Mouse (Mus musculus): Measurements from ENCODE around the gene Pacsin3. TPM values are rescaled to one million over a fixed set of nuclear protein-coding genes. Genes with fewer than 3 reads are reported as not detected.

The Pacsin3 gene
- polyA plus RNA-seq, 1 experiment from 2014 or later: 28.9 TPM

- 13% methylated on average over 7 of the region's 7 CpGs for WGBS
- Histone ChIP-seq H3K4me2 (ENCODE audit: low read depth, low read length, severe bottlenecking) (no peak overlapping the region), H3K27me3 (ENCODE audit: control insufficient read depth, insufficient read depth, low read length) (no peaks in the 10 kb centered on the region), H3K4me3 (ENCODE audit: low read depth, low read length) (no peak overlapping the region), H3K36me3 (ENCODE audit: control insufficient read depth, insufficient read depth, low read length) (no peaks in the 10 kb centered on the region), H3K4me1 (replicated peaks; ENCODE audit: control insufficient read depth, insufficient read depth, low read length) (no peaks in the 10 kb centered on the region), H3K9ac (ENCODE audit: low read length) (no peak overlapping the region), H3K9me3 (ENCODE audit: control insufficient read depth, low read length) (no peaks in the 10 kb centered on the region), H3K27ac (ENCODE audit: low read depth, low read length) (no peak overlapping the region)
- peak; percentile 85 for DNase-seq (ENCODE audit: low spot score)
- peak; percentile 44 for ATAC-seq (replicated peaks; ENCODE audit: low FRiP score)
These were observed 30.2 kb downstream of the Pacsin3 start for GRCm38 (mm10) chr2:91285885-91286505.

GRCm38 (mm10) chr2:91287563-91287962 is 31.8 kb downstream of the Pacsin3 start:
- Histone ChIP-seq H3K36me3 (ENCODE audit: control insufficient read depth, insufficient read depth, low read length) (no peaks in the 10 kb centered on the region), H3K9ac (ENCODE audit: low read length) (no peak overlapping the region), H3K4me1 (replicated peaks; ENCODE audit: control insufficient read depth, insufficient read depth, low read length) (no peaks in the 10 kb centered on the region), H3K27me3 (ENCODE audit: control insufficient read depth, insufficient read depth, low read length) (no peaks in the 10 kb centered on the region), H3K4me3 (ENCODE audit: low read depth, low read length) (no peak overlapping the region), H3K27ac (ENCODE audit: low read depth, low read length) (no peak overlapping the region), H3K4me2 (ENCODE audit: low read depth, low read length, severe bottlenecking) (no peak overlapping the region), H3K9me3 (ENCODE audit: control insufficient read depth, low read length) (no peaks in the 10 kb centered on the region)
- DNase-seq (ENCODE audit: low spot score) (no peak), ATAC-seq (replicated peaks; ENCODE audit: low FRiP score) (no peak)
- 77% methylated on average over 6 of the region's 6 CpGs for WGBS

- H3K4me3 ChIP-seq (ENCODE audit: low read depth, low read length): no peak overlapping the region
- no peaks in the 10 kb centered on the region for H3K36me3 ChIP-seq (ENCODE audit: control insufficient read depth, insufficient read depth, low read length)
- no peaks in the 10 kb centered on the region for H3K4me1 ChIP-seq (replicated peaks; ENCODE audit: control insufficient read depth, insufficient read depth, low read length)
- DNase-seq (ENCODE audit: low spot score) (no peak), ATAC-seq (replicated peaks; ENCODE audit: low FRiP score) (no peak)
- WGBS: 90% methylated on average over 12 of the region's 12 CpGs
- no peaks in the 10 kb centered on the region for H3K27me3 ChIP-seq (ENCODE audit: control insufficient read depth, insufficient read depth, low read length)
- no peak overlapping the region for H3K4me2 ChIP-seq (ENCODE audit: low read depth, low read length, severe bottlenecking)
- no peak overlapping the region for H3K27ac ChIP-seq (ENCODE audit: low read depth, low read length)
- H3K9me3 ChIP-seq (ENCODE audit: control insufficient read depth, low read length): no peaks in the 10 kb centered on the region
- H3K9ac ChIP-seq (ENCODE audit: low read length): no peak overlapping the region
These were observed 35.6 kb downstream of the Pacsin3 start for GRCm38 (mm10) chr2:91291197-91292007.

- H3K27me3 ChIP-seq (ENCODE audit: control insufficient read depth, insufficient read depth, low read length): no peaks in the 10 kb centered on the region
- no peaks in the 10 kb centered on the region for H3K36me3 ChIP-seq (ENCODE audit: control insufficient read depth, insufficient read depth, low read length)
- H3K27ac ChIP-seq (ENCODE audit: low read depth, low read length): no peak overlapping the region
- H3K9me3 ChIP-seq (ENCODE audit: control insufficient read depth, low read length): no peaks in the 10 kb centered on the region
- H3K4me3 ChIP-seq (ENCODE audit: low read depth, low read length): no peak overlapping the region
- ATAC-seq (replicated peaks; ENCODE audit: low FRiP score) (no peak), DNase-seq (ENCODE audit: low spot score) (no peak)
- WGBS: 89% methylated on average over 3 of the region's 3 CpGs
- no peaks in the 10 kb centered on the region for H3K4me1 ChIP-seq (replicated peaks; ENCODE audit: control insufficient read depth, insufficient read depth, low read length)
- no peak overlapping the region for H3K9ac ChIP-seq (ENCODE audit: low read length)
- H3K4me2 ChIP-seq (ENCODE audit: low read depth, low read length, severe bottlenecking): no peak overlapping the region
These were observed 38.5 kb downstream of the Pacsin3 start for GRCm38 (mm10) chr2:91294226-91294625.

GRCm38 (mm10) chr2:91295895-91296294 is 40.1 kb downstream of the Pacsin3 start:
- H3K4me3 ChIP-seq (ENCODE audit: low read depth, low read length): no peak overlapping the region
- H3K9ac ChIP-seq (ENCODE audit: low read length): no peak overlapping the region
- H3K9me3 ChIP-seq (ENCODE audit: control insufficient read depth, low read length): no peaks in the 10 kb centered on the region
- WGBS: 86% methylated on average over 5 of the region's 5 CpGs
- DNase-seq (ENCODE audit: low spot score) (no peak), ATAC-seq (replicated peaks; ENCODE audit: low FRiP score) (no peak)
- H3K4me2 ChIP-seq (ENCODE audit: low read depth, low read length, severe bottlenecking): no peak overlapping the region
- H3K4me1 ChIP-seq (replicated peaks; ENCODE audit: control insufficient read depth, insufficient read depth, low read length): no peaks in the 10 kb centered on the region
- no peaks in the 10 kb centered on the region for H3K27me3 ChIP-seq (ENCODE audit: control insufficient read depth, insufficient read depth, low read length)
- no peak overlapping the region for H3K27ac ChIP-seq (ENCODE audit: low read depth, low read length)
- no peaks in the 10 kb centered on the region for H3K36me3 ChIP-seq (ENCODE audit: control insufficient read depth, insufficient read depth, low read length)

GRCm38 (mm10) chr2:91299156-91299555 is 43.4 kb downstream of the Pacsin3 start:
- DNase-seq (ENCODE audit: low spot score) (no peak), ATAC-seq (replicated peaks; ENCODE audit: low FRiP score) (no peak)
- H3K27me3 ChIP-seq (ENCODE audit: control insufficient read depth, insufficient read depth, low read length): no peaks in the 10 kb centered on the region
- no peaks in the 10 kb centered on the region for H3K9me3 ChIP-seq (ENCODE audit: control insufficient read depth, low read length)
- no peak overlapping the region for H3K27ac ChIP-seq (ENCODE audit: low read depth, low read length)
- 56% methylated on average over 3 of the region's 3 CpGs for WGBS
- no peak overlapping the region for H3K4me3 ChIP-seq (ENCODE audit: low read depth, low read length)
- H3K36me3 ChIP-seq (ENCODE audit: control insufficient read depth, insufficient read depth, low read length): no peaks in the 10 kb centered on the region
- no peak overlapping the region for H3K4me2 ChIP-seq (ENCODE audit: low read depth, low read length, severe bottlenecking)
- no peak overlapping the region for H3K9ac ChIP-seq (ENCODE audit: low read length)
- no peaks in the 10 kb centered on the region for H3K4me1 ChIP-seq (replicated peaks; ENCODE audit: control insufficient read depth, insufficient read depth, low read length)

- WGBS: 92% methylated on average over 2 of the region's 2 CpGs
- H3K4me1 ChIP-seq (replicated peaks; ENCODE audit: control insufficient read depth, insufficient read depth, low read length): no peaks in the 10 kb centered on the region
- H3K9me3 ChIP-seq (ENCODE audit: control insufficient read depth, low read length): no peaks in the 10 kb centered on the region
- H3K4me3 ChIP-seq (ENCODE audit: low read depth, low read length): no peak overlapping the region
- no peak for ATAC-seq (replicated peaks; ENCODE audit: low FRiP score)
- no peaks in the 10 kb centered on the region for H3K27me3 ChIP-seq (ENCODE audit: control insufficient read depth, insufficient read depth, low read length)
- DNase-seq (ENCODE audit: low spot score): no peak
- H3K27ac ChIP-seq (ENCODE audit: low read depth, low read length): no peak overlapping the region
- H3K4me2 ChIP-seq (ENCODE audit: low read depth, low read length, severe bottlenecking): no peak overlapping the region
- H3K9ac ChIP-seq (ENCODE audit: low read length): no peak overlapping the region
- no peaks in the 10 kb centered on the region for H3K36me3 ChIP-seq (ENCODE audit: control insufficient read depth, insufficient read depth, low read length)
These were observed 45.0 kb downstream of the Pacsin3 start for GRCm38 (mm10) chr2:91300784-91301183.

- Histone ChIP-seq H3K4me1 (replicated peaks; ENCODE audit: control insufficient read depth, insufficient read depth, low read length) (no peaks in the 10 kb centered on the region), H3K27me3 (ENCODE audit: control insufficient read depth, insufficient read depth, low read length) (no peaks in the 10 kb centered on the region), H3K9me3 (ENCODE audit: control insufficient read depth, low read length) (no peaks in the 10 kb centered on the region), H3K27ac (ENCODE audit: low read depth, low read length) (no peak overlapping the region), H3K4me2 (ENCODE audit: low read depth, low read length, severe bottlenecking) (no peak overlapping the region), H3K9ac (ENCODE audit: low read length) (no peak overlapping the region), H3K36me3 (ENCODE audit: control insufficient read depth, insufficient read depth, low read length) (no peaks in the 10 kb centered on the region), H3K4me3 (ENCODE audit: low read depth, low read length) (no peak overlapping the region)
- DNase-seq (ENCODE audit: low spot score) (no peak), ATAC-seq (replicated peaks; ENCODE audit: low FRiP score) (no peak)
- WGBS: 82% methylated on average over 2 of the region's 2 CpGs
These were observed 46.1 kb downstream of the Pacsin3 start for GRCm38 (mm10) chr2:91301836-91302235.

- WGBS: 85% methylated on average over 3 of the region's 3 CpGs
- ATAC-seq (replicated peaks; ENCODE audit: low FRiP score): no peak
These were observed 47.1 kb downstream of the Pacsin3 start for GRCm38 (mm10) chr2:91302845-91303244.

More at GRCm38 (mm10) chr2:91302845-91303244, 47.1 kb downstream of the Pacsin3 start:
- H3K9me3 ChIP-seq (ENCODE audit: control insufficient read depth, low read length): no peaks in the 10 kb centered on the region
- no peak for DNase-seq (ENCODE audit: low spot score)
- H3K4me1 ChIP-seq (replicated peaks; ENCODE audit: control insufficient read depth, insufficient read depth, low read length): no peaks in the 10 kb centered on the region
- H3K4me3 ChIP-seq (ENCODE audit: low read depth, low read length): no peak overlapping the region
- no peak overlapping the region for H3K4me2 ChIP-seq (ENCODE audit: low read depth, low read length, severe bottlenecking)
- H3K27me3 ChIP-seq (ENCODE audit: control insufficient read depth, insufficient read depth, low read length): no peaks in the 10 kb centered on the region
- no peak overlapping the region for H3K27ac ChIP-seq (ENCODE audit: low read depth, low read length)
- H3K9ac ChIP-seq (ENCODE audit: low read length): no peak overlapping the region
- no peaks in the 10 kb centered on the region for H3K36me3 ChIP-seq (ENCODE audit: control insufficient read depth, insufficient read depth, low read length)
